Mouse (Mus musculus) gastrocnemius, postnatal 25 days (tissue): ENCODE measurements at regions not wholly inside any gene's neighbourhood (a gene's known extent, or its start where the extent isn't known, plus 50 kb on each side); places are given as distances from the start of the nearest gene placed in this dataset.
A peak's percentile ranks its signal among the peaks of the same experiment; 100 is the strongest.
"Not testable (repeated sequence)": the region's sequence is repeated elsewhere in the genome, so short reads cannot be mapped to it uniquely, and the experiment has no call there.

Experiments used
- DNase-seq: peaks from one replicate; pipeline ENCODE4 v3.0.0; 2022

DNA sequence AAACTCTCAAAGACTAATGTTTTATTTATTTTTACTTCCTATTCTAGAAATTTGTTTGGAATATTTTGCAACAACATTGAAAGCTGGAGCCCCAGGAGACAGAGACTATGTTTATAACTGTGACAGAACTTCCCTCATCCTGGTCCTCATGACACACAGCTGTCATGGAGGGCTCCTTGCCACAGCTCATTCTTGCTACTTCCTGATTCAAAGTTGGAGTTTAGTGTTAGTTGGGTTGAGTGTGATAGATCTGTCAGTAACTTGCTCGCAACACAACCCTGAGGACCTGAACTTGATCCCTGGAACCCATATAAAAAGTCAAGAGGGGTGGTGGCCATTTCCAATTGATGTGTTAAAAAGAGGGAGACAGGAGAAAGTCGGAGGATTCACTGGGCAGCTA, 328.3 kb upstream of the Nox3 start:
- no peak for DNase-seq

DNA sequence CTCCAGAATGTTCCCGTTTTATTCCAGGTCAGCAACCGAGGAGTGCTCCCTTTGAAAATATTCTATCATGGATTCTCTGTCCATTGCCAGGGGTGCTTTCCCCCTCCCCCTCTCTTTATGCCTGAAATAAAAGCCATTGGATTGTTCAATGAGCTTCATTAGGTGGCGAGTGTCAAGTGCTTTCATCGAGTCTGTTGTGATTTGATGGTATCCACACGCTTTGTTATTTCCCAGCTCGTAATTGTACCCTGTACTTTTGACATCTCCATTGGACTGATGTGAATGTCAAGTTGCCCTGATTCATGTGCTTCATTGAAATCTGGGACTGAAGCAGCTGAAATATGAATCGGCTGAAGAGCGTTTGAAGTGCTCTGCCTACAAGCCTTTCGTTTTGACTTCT, 333.1 kb upstream of the Nox3 start:
- DNase-seq: no peak

DNA sequence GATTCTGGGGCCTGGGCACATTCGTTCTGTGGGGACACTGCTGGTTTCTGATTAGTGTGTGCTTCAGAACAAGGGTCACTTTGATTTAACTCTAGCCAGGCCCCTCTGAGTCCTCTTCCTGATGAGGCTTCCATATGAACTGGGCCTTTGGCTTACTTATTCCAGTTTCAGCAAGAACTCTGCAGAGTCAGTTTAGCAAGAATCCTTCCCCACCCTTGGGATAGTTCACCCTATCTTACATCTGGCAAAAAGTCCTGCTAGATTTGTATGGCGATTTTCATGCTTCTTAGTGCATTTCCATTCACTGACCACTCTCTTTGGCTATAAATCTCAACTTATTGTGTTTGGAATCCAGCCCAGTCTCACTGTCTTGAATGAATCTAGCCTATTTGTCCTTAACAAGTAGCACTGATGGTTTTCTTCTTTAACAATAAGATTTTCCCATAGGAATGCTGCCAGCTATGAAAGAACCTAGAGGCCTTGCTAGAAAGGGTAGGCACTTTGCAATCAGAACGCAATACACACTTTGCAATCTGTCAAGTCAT, 338.8 kb upstream of the Nox3 start:
- DNase-seq: no peak

DNA sequence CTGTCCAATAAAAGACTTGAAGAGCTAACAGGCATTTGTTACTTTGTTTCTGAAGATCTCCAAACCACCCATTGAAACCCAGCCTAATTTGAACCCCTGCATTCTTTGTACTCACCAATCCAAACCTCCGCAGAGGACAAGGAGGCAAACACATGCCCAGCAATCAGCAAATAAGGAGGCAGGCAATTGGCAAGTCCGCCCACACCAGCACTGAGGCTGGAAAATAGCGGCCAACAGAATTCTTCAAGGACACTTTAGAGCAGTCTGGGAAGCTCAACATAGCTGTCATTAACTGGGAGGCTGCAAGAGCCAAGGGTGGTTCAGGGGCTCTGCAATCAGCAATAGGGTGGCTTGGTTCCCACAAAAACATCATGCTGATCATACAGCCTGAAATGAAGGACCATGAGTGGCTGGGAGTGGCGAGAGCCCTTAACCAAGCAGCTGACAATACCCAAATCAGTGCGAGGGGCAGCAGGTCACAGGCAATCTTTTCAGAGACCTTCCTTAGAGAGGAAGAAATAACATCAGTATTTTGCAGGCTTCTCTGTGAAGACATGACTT, 344.1 kb upstream of the Nox3 start:
- peak; percentile 5 for DNase-seq

DNA sequence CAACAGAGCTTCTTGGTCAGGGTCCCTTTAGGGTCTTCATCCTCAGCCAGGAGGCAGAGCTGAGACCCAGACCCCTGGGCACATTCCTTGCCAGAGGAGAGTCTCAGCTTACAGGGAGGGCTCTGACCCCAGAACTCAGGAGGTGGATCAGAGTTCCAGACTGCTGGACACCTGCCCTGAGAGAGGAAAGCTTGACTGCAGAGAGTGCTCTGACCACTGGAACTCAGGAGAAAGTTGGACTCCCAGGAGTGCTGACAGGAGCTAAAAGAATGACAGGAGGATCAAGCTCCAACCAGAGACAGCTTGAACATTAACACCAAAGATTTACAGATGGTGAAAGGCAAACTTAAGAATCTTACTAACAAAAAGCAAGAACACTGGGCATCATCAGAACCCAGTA, 364.1 kb upstream of the Nox3 start:
- not testable (repeated sequence) for DNase-seq

DNA sequence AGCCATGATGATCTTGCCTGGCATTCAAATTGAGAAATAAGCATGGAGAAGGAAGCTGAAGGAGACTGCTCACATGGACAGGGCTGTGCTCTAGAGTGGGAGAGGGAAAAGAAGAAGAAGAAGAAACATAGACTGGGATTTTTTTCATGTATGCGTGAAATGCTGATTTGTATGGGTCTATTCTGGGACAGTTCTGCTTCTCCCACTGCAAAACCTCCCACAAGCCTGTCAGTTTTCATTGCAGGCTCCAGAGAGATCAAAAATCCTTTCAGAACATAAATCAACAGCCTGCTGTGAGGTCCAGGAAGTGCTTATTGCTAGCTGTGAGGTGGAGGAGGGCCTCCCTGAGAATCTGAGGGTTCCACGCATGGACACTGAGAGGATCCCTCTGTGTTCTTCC, 377.3 kb upstream of the Nox3 start:
- DNase-seq: no peak

DNA sequence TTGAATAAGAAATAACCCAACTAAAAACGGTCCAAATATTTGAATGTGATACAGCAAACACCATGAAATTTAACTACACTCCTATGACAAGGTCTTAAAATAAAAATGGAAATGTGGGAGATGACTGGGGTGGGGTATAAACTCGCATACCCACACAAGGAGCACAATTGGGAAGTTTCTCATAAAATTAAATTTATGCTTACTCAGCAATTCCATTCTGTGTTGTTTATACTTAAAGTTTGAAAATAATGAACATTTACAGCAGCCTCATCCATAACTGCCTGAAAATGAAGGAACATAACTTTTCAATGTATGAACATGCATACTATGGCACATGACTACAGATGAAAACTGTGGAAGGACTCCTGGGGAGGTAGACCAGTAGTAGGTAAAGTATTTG, 384.5 kb upstream of the Nox3 start:
- DNase-seq: no peak

DNA sequence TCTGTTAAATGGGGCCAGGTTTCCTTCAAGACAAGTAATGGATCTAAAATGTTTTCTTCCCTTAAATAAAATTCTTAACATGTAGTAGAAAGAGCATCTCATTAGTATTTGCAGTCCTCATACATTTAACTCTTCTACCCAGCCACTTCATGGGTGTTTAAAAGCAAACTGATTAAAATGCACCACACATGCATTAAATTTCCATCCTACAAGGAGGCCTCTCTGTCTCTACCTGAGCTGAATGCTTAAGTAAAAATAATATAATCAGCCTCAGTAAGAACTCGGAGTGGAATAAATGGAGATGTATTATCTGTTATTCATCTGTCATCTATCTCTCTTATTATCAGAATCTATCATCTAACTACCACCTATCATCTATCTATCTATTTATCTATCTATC, 398.6 kb upstream of the Nox3 start:
- no peak for DNase-seq

DNA sequence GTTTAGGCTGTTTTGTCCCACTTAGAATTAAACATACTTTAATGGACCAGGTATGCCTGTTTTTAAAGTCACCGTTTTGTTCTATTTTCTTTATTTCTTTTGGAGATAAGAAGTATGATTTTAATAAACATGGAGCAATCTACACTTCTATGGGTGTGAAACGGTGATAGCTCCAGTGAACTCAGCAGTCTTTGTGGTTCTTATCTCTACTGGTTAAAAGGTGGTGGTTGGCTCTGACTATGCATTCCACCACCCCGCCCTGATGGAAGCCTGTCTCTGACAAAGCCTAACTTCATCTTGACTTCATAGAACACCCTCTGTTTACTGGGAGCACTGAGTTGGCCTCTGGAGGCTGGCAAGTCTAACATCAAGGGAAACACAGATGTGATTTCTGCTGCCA, 407.3 kb upstream of the Nox3 start:
- DNase-seq: no peak

DNA sequence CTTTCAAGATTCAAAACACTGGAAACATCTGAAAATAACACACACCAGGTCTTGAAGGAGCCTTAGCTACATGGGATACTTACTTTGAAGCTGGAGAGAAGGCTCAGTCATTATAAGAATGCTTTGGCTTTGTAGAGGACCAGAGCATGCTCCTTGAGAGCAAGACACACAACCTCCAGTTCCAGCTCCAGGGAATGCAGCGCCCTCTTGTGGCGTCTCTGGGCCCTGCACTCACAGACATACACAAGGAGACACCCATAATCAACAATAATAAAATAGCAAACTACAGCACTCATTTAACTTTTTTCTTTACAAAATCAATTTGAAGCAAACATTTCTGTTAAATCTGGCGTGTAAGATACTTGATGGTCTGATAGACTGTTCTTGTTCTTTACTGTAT, 413.2 kb upstream of the Nox3 start:
- no peak for DNase-seq

DNA sequence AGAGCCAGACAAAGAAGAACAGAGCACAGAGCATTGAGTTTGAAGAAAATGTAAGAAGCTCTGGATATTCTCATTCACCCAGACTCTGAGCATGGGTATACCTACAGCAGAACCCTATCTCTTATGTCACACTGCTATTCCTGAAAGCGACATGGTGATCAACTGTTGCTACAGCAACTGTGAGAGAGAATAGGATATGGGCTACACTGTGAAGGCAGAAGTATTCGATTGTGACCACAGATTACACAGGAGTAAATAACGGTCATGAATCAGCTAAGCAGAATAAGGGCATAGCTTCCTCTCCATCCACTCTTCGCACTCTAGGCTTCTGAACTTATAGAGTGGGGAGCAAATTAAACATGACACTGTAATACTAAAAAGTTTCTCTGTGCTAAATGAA, 417.0 kb upstream of the Nox3 start:
- no peak for DNase-seq

DNA sequence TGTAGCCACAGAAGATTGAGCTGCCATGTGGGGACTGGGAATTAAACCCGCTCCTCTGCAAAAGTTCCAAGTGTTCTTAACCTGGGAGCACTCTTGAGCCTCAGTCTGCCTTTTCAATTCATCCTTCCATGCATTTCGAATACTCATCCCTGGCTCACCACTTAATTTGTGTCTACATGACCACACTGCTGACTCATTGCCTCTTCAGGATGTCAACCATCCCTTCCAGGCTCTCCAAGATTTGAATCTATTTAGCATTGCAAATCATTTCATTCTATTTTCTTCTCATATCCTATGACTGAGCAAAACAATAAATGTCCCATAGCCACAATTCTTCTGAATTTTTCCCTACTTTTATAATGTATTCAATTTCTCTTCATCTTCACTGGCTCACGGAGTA, 420.4 kb upstream of the Nox3 start:
- DNase-seq: no peak

DNA sequence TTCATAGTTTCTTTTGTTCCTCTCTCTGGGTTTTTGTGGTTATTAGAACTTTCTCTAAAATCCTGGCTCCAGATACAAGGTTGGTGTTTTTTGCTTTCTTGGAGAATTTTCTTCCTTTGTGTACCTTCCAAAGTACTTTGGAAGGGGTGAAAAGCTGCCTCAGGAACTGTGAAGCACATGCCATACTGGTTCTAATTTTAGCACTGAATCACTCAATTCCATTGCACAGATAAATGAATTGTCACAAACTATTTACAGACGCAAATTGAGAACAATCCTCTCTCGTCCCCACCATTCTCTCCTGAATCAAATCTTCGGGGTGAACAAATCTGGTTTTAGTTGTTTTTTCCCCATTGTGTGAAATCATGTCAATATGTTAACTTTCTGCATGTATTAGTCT, 437.6 kb upstream of the Nox3 start:
- DNase-seq: no peak

DNA sequence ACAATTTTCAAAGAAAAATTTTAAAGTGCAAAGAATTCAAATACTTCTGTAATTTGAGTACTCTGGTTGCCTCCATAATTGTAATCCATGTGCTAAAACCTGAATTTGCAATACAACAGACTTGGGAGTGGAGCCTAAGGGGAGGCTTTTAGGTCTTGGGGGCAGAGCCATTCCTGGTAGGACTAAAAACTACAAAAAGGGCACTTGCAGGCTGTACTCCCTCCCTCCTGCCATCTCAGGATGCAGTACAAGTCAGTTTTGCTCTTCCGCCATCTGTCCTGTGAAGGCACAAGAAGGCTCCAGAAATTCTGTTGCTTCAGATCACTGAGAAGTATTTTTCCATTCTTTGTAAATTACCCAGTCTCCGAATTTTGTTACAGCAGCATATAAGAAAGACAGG, 467.4 kb upstream of the Nox3 start:
- no peak for DNase-seq

DNA sequence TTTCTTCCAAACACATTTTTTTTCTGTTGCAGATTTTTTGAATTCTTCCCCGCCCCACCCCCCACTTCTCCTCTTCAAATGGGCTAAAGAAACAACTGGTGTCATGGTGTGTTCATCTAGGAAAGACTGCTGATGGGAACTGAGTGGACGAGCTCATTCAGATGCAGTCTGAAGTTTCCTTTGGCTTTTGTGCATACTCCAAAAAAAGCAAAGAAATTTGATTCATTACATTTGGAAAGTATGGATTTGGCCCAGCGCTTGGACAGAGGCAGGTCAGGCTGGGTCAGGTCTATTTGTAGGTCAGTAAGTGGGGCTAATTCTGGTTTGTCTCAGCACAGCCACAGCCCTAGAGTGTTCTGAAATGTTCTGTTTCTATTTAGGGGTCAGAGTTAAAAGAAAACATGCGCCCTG, 477.9 kb upstream of the Nox3 start:
- peak; percentile 67 for DNase-seq

DNA sequence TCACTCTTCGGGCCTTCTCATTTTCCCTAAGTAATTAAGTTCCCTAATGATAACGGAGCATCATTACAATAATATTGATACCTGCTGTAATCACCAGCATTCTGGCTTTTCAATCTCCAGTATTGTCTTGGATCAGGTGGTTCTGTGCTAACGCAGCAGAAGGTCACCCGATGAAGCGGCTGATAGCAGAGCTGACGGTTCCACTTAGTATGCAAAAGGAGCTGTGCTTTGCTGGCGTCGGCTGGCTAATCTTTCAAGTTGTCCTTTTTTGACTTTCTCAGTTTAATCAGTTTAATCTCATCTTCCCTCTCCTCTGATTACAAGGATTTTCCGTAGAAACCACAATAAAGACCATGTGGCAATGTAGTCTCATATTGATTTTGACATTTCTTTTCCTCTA, 478.9 kb upstream of the Nox3 start:
- DNase-seq: no peak

DNA sequence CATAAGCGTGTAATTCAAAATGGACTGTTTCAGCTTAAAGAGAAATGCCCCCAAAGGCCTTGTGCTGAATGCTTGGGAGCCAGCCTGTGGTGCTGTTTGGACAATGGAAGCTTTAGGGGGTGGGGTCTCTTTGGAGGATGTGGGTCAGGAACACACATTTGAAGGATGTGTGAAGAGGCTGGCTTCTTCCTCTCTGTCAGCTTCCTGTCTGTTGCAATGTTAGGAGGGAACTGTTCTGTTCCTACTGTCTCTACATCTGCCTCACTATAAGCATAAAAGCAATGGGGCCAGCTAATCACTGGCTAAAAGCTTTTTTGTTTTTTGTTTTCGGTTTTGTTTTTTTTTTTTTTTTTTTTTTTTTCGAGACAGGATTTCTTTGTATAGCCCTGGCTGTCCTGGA, 480.5 kb upstream of the Nox3 start:
- DNase-seq: no peak

DNA sequence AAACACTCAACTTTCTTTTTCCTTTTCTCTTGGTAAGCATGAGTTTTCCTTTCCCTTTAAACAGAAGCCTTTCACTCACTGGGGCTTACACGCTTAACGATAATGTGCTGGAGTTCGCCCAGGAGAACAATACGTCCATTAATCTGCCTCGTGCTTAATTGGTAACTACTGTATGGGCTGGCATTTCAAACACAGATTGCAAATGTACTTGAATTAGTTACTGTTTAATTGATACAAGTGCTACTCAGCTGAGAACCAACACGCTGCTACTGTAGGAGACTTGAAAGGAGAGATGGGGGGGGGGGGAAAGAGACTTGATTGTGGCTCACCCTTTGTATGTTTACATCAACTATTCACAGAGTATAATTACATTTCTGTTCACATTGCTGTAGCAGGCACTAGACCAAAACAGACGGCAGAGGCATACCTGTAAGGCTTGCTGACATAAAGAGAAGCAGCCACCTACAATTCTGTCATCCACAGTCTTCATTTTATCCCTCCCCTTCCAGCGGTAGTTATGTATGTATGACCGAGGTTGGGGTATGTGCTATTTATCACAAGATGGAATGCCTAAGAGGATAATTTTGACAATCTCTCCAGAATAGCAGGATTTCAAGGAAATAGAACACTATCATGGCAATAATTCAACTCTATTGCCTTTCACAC, 481.6 kb upstream of the Nox3 start:
- DNase-seq: no peak

DNA sequence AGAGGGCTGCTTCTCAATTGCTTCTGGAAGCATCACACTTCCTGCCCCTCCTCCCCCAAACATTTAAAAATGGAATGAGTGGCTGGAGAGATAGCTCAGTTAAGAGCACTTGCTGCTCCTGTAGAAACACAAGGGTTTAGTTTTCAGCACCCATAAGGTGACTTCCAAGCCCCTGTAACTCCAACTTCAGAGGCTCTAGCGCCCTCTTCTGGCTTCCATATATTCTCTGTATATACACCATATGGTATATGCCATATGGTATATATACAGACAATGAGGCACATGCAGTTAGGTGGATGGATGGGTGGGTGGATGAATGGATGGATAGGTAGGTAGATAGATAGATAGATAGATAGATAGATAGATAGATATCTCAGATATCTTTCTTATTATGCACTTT, 483.2 kb upstream of the Nox3 start:
- DNase-seq: no peak

DNA sequence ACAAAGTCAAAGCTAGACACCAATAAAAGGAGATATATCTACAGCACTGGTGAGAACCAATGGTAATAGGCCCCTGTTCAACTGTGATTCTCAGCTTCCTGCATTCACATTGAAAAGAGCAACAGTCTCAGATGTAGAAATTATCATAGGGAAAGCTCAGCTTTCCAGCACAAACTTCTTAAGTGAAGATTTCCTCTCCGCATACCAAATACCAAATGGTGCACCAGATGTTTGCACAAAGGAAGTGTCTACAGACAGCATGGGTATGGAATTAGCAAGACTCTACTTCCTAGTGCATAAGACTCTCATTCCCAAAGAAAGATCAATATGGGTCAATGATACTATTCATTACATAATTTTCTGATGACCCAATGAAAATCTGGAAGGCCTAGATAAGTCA, 486.0 kb upstream of the Nox3 start:
- no peak for DNase-seq

DNA sequence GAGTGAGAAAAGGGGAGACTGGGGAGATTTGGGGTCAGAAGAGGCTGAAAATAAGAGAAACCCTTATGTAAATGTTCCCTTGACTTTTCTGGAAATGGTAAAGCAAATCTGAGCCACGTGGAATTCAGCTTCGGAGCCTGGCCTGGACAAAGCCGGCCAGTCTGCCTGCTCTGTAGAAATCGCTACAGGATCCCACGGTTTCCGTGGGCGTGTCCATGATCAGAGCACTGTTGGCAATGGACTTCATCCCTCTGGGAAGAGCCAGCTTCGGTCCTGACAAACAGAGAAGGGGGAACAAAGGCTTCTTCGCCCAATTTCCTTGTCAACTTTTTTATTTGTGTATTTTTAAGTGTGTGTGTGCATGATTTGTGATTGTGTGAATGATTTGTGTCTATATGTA, 490.7 kb upstream of the Nox3 start:
- no peak for DNase-seq

DNA sequence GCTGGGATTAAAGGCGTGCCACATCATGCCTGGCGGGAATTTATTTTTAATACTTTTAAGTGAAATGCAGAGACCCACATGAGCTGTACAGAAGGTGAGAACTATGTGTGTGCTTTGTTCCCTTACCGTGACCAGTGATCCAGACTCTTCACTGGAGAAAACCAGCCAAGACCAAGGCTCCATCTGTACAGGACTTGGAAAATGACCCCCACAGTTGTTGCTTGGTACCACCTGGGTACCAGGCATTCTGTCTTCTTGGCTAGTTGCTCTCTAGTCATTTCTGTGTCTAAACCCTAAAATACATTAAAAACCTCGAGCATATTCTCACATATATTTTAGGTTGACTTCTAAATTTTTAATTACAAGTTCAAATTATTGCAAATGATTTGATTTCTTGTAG, 491.5 kb upstream of the Nox3 start:
- no peak for DNase-seq

DNA sequence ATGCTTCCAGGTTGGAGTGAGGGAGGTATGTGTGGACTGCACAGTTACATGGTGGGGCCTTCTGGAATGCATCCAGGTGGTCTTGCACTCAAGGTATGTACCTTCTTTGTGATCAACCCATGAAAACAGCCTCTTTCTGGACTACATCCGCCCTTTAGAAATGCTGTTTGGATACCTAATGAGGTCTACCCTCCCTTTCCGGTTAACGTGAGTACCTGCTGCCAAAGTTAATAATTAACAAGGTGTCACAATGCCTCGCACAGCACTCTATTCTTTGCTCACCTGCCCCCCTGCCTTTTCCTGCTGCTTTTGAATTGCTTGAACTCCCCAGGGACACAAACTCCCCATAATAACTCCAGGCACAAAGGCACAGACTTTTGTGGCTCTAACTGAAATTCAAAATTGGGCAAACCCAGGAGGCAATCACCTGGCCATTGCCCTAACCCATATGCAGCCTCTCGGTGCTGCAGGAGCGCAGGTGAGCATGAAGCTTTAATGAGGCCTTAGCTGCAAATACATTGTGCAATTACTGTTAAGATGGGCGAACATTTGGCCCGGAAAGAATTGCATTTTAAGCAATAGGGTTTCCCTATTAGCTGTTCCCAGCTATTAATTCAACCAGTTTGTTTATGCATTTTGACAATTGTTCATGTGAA, 500.9 kb upstream of the Nox3 start:
- DNase-seq: no peak

DNA sequence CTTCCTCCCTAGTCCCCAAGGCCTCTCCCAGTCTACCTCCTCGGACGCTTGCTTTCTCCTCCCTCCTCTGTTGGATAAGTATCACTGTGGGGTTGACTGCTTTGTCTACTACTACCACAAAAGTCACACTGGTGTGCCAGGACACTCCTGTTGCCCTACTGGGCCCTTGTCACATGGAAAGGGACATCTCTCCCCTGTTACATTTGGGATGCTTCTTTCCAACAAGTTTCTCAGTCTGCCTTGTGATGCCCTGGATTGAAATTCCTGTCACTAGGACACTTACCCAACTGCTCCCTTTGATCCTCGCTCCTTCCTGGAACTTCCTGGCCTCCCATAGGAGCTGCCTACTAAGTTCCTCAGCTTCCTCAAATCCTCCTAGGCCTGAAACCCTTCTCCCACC, 501.9 kb upstream of the Nox3 start:
- no peak for DNase-seq
